Mouse (Mus musculus) layer of hippocampus, adult 18-20 months (tissue): ENCODE data around the gene Gm11938. TPM values are rescaled to one million over a fixed set of nuclear protein-coding genes. Genes with fewer than 3 reads are reported as not detected.

ENCODE experiments used
- DNase-seq, 2 experiments: peaks; one replicate each; pipeline ENCODE4 v3.0.0; 2022; ENCODE audit warnings: low spot score in 2 of 2
- total RNA-seq, 2 experiments: library from RNA; stranded (reverse); gene quantifications; 2 replicates each; pipeline ENCODE4 v1.2.3; 2021

Gene Gm11938
- total RNA-seq, 2 experiments from 2014 or later: not detected

- DNase-seq: peak; percentile 38 to 83
Observed at GRCm38 (mm10) chr11:99574106-99574505, 29.0 kb downstream of the Gm11938 start.

DNA sequence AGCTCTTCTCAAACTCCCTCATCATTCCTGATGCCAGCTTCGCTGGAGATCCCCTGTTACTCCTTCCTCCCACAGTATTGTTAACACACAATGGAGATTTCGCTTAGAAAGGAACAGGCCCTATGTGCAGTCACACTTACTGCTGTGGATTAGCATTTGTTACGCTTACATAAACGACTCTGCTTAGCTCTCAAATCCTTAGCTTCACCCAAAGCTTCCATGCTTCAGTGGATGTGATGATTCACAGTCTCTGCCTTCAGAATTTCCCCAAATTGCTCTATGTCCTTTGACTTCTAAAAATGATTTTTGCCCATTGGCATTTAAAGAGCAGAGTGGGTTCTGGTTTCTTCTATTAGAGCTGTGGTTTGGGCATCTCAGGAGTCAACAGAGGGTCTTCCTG is 29.9 kb downstream of the Gm11938 start:
- peak in 1 of 2 experiments; percentile 4 for DNase-seq

GRCm38 (mm10) chr11:99566530-99566929 is 36.6 kb downstream of the Gm11938 start, which contains the start of gene Krtap3-1:
TSS of gene Krtap3-1 (minus strand) at chr11:99566630.
- no peak for DNase-seq

DNA sequence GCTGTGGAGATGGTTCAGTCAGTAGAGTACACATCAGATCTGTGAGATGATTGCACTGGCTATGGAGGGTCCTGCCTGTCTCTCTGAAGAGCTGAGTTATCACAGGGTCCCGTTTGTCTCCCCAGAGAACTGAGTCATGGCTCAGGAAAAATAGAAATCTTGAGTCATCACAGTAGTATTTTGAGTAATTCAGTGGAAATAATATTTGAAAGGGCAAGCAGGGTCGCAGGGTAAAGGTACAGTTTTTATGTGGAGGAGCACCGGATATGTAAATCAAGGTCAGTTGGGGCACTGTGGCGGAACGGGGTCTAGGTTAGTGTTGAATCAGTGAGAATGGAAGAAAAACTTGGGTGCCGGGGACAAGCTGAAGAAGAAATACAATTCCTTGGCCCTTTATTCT is 40.5 kb downstream of the Gm11938 start:
- no peak for DNase-seq

DNA sequence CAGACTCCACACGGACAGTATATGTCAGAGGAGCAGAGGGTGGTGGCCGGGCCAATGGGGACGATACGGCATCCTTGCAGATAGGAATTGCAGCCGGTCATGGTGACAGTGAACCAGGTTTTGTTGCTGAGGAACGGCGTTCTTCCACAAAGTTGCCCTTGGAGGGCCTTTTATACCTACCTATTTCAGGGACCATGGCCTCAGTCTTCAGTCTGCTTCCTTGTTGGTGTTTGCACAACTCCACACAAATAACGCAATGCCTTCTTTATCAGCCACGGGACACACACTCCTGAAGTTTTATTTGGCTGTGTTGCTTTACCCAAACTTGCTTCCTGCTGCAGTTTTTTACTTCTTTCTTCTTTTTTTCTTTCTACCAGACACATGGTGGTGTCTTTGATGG is 43.7 kb downstream of the Gm11938 start, which contains the start of gene Gm11939:
Gene Gm11939 (minus strand): TSS at position 101 of the 400 bp plus-strand sequence.
- no peak for DNase-seq

GRCm38 (mm10) chr11:99557976-99558745 is 44.9 kb downstream of the Gm11938 start:
- DNase-seq: peak in 1 of 2 experiments; percentile 10

- DNase-seq: no peak
Observed at GRCm38 (mm10) chr11:99556753-99557152, 46.4 kb downstream of the Gm11938 start, which contains the start of gene Krtap3-2. TSS of gene Krtap3-2 (minus strand) at chr11:99556853.

DNA sequence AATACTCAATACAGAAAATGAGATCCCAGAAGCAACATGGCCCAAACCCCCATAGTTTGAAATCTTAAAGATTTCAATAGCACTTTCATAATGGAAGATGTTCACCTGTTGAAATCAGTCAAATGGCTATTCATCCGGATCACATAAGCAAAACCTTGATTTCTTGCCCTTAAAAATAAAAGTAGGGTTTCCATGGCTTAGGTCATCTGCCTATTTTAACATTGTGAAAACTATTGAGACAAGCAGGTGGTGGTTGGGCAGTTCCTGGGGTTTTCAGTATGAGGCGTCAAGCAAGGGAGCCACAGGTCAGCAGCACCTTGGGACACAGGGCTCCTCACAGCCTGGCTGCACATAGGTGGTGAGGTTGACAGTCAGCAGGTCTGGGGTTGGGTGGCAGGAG is 46.9 kb downstream of the Gm11938 start:
- no peak for DNase-seq

Other genes starting within 250 kb of the Gm11938 start
- gene Krt28, start 228.4 kb downstream of the Gm11938 start, total RNA-seq: under 1 TPM; 0.20 to 0.25 TPM
- 10 to 100 TPM; 12.2 to 13.4 TPM for gene Krt10, start 213.9 kb downstream of the Gm11938 start, total RNA-seq
- 1 to 10 TPM; 1.0 to 1.1 TPM for gene Krt12, start 181.0 kb downstream of the Gm11938 start, total RNA-seq
- not detected for gene Krt20, start 165.2 kb downstream of the Gm11938 start, total RNA-seq
- gene Krt23, start 110.2 kb downstream of the Gm11938 start, total RNA-seq: not detected
- not detected for gene Krt39, start 82.0 kb downstream of the Gm11938 start, total RNA-seq
- gene Krt40, start 60.1 kb downstream of the Gm11938 start, total RNA-seq: not detected
- not detected for gene Krtap3-3, start 52.4 kb downstream of the Gm11938 start, total RNA-seq
- gene Krtap3-2, start 46.5 kb downstream of the Gm11938 start, total RNA-seq: not detected
- not detected for gene Gm11939, start 43.8 kb downstream of the Gm11938 start, total RNA-seq
- gene Krtap3-1, start 36.7 kb downstream of the Gm11938 start, total RNA-seq: not detected
- gene Krtap1-5, start 22.3 kb downstream of the Gm11938 start, total RNA-seq: not detected
- gene Krtap1-4, start 19.7 kb downstream of the Gm11938 start, total RNA-seq: not detected
- not detected for gene Krtap1-3, start 12.0 kb downstream of the Gm11938 start, total RNA-seq
- gene Krtap9-3, start 5.2 kb downstream of the Gm11938 start, total RNA-seq: not detected
- gene Gm11937, start 6.9 kb upstream of the Gm11938 start, total RNA-seq: not detected
- gene Krtap2-4, start 11.5 kb upstream of the Gm11938 start, total RNA-seq: not detected
- gene Gm11562, start 17.1 kb upstream of the Gm11938 start, total RNA-seq: not detected
- gene Krtap4-1, start 24.9 kb upstream of the Gm11938 start, total RNA-seq: not detected
- not detected for gene Krtap4-2, start 31.8 kb upstream of the Gm11938 start, total RNA-seq
- gene Krtap4-7, start 40.8 kb upstream of the Gm11938 start, total RNA-seq: not detected
- not detected for gene Gm11555, start 46.9 kb upstream of the Gm11938 start, total RNA-seq
- gene Gm11563, start 55.7 kb upstream of the Gm11938 start, total RNA-seq: not detected
- not detected for gene Krtap4-6, start 62.7 kb upstream of the Gm11938 start, total RNA-seq
- gene Gm14190, start 87.4 kb upstream of the Gm11938 start, total RNA-seq: not detected
- not detected for gene Gm14180, start 131.0 kb upstream of the Gm11938 start, total RNA-seq
- not detected for gene Gm11595, start 169.6 kb upstream of the Gm11938 start, total RNA-seq
- gene Krtap4-8, start 177.4 kb upstream of the Gm11938 start, total RNA-seq: not detected
- gene Krtap4-9, start 181.9 kb upstream of the Gm11938 start, total RNA-seq: not detected
- gene Gm11596, start 190.2 kb upstream of the Gm11938 start, total RNA-seq: not detected
- gene Gm11569, start 195.6 kb upstream of the Gm11938 start, total RNA-seq: not detected
- gene Gm11554, start 201.1 kb upstream of the Gm11938 start, total RNA-seq: not detected
- not detected for gene Krtap4-13, start 206.6 kb upstream of the Gm11938 start, total RNA-seq
- gene Gm11564, start 212.4 kb upstream of the Gm11938 start, total RNA-seq: not detected
- not detected for gene 2300003K06Rik, start 234.8 kb upstream of the Gm11938 start, total RNA-seq
- not detected for gene Krtap4-16, start 248.3 kb upstream of the Gm11938 start, total RNA-seq